Mouse (Mus musculus) neural tube, embryonic 10.5 days (tissue): ENCODE results near the gene Gipc2.

ENCODE experiments used
- DNase-seq: peaks from one replicate; pipeline ENCODE4 v3.0.0-alpha.2; 2017; ENCODE audit warnings: low spot score; ENCODE audit errors: extremely low spot score

Gene Gipc2

GRCm38 (mm10) chr3:152081381-152081780, 84.6 kb downstream of the Gipc2 start:
- no peak for DNase-seq

GRCm38 (mm10) chr3:152076088-152076487, 89.9 kb downstream of the Gipc2 start:
- no peak for DNase-seq

GRCm38 (mm10) chr3:152069001-152069400, 97.0 kb downstream of the Gipc2 start:
- no peak for DNase-seq

- DNase-seq: no peak
Measured at GRCm38 (mm10) chr3:152068311-152068710, 97.7 kb downstream of the Gipc2 start.

- peak; percentile 26 for DNase-seq
Measured at GRCm38 (mm10) chr3:152066696-152067095, 99.3 kb downstream of the Gipc2 start.

GRCm38 (mm10) chr3:152065806-152066205, 100.2 kb downstream of the Gipc2 start:
- DNase-seq: peak; percentile 13

GRCm38 (mm10) chr3:152064166-152064565, 101.9 kb downstream of the Gipc2 start:
- no peak for DNase-seq

- peak; percentile 2 for DNase-seq
Measured at GRCm38 (mm10) chr3:152062806-152063205, 103.2 kb downstream of the Gipc2 start.

- DNase-seq: no peak
Measured at GRCm38 (mm10) chr3:152061145-152061544, 104.9 kb downstream of the Gipc2 start.

- no peak for DNase-seq
Measured at GRCm38 (mm10) chr3:152058235-152058634, 107.8 kb downstream of the Gipc2 start.

GRCm38 (mm10) chr3:152054260-152054659, 111.8 kb downstream of the Gipc2 start:
- DNase-seq: no peak

GRCm38 (mm10) chr3:152051959-152052358, 114.1 kb downstream of the Gipc2 start:
- DNase-seq: no peak

- no peak for DNase-seq
Measured at GRCm38 (mm10) chr3:152047914-152048313, 118.1 kb downstream of the Gipc2 start.

GRCm38 (mm10) chr3:152046895-152047294, 119.1 kb downstream of the Gipc2 start:
- DNase-seq: no peak
